Mouse (Mus musculus): Measurements from ENCODE around the gene Prelid1. TPM values are rescaled to one million over a fixed set of nuclear protein-coding genes. Genes with fewer than 3 reads are reported as not detected.

The Prelid1 gene
- polyA plus RNA-seq, 1 experiment from 2014 or later, result 508 TPM

DNA sequence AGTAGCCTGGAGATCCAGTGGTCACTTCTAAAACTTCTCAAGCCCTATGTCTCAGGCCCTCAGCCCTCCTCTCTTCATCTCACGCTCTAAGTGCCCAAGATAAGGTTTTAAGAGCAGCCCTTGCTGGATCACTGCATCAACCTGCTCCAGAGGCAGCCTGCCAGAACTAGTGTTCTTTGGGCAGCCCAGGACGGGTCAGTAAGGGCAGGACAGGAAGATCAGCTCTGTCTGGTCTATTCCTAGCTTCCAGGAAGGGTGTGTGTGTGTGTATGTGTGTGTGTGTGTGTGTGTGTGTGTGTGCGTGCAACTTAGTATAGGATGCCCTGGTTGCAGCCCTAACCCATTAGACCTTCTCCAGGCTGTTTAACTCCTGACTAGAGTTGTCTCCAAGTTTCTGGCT is 49.9 kb downstream of the Prelid1 start:
- Histone ChIP-seq H3K4me3 (ENCODE audit: low read length) (no peak overlapping the region), H3K27me3 (ENCODE audit: control insufficient read depth, insufficient read depth, low read length) (no peaks in the 10 kb centered on the region), H3K4me1 (ENCODE audit: control insufficient read depth, insufficient read depth, low read length) (no peaks in the 10 kb centered on the region), H3K9ac (ENCODE audit: low read depth, low read length) (no peak overlapping the region), H3K36me3 (ENCODE audit: control insufficient read depth, insufficient read depth, low read length) (no peaks in the 10 kb centered on the region), H3K9me3 (ENCODE audit: control insufficient read depth, low read length) (no peaks in the 10 kb centered on the region), H3K27ac (ENCODE audit: low read depth, low read length) (no peak overlapping the region), H3K4me2 (replicated peaks; ENCODE audit: low read depth, low read length) (no peak overlapping the region)
- 58% methylated on average over 3 of the region's 3 CpGs for WGBS
- no peak for ATAC-seq (ENCODE audit: low FRiP score, low TSS enrichment)

DNA sequence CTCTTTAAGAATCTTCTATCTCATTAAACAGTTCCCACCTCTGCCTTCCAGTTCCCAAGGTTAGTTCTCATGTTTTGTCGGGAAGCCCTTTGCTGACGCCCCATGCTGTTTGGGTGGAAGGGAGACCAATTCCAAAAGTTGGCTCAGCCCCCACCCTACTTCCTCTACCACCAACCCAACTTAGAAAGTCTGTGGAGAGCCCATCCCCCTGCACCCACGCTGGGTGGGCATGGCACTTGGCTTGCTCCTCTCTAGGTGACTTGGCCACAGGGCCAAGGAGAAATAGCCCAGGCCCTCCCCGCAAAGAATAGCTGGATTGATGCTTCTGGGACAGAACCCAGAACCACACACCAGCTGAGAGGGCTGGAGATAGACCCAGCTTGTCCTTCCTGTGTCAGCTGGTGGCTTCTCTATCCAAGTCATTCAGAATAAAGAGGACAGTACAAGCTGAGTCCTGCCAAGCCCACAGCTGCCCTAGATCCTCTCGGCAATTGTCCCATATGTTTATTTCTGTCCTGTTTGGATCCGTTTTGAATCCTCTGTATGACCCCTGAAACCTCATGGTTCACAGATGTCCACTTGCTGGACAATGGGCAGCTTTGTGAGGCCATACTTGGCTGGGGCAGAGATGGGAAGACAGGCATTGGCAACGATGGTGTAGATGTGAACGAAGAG is 50.8 kb downstream of the Prelid1 start:
- WGBS, result 75% methylated on average over 8 of the region's 8 CpGs
- Histone ChIP-seq H3K4me1 (ENCODE audit: control insufficient read depth, insufficient read depth, low read length) (no peaks in the 10 kb centered on the region), H3K4me3 (ENCODE audit: low read length) (no peak overlapping the region), H3K27ac (ENCODE audit: low read depth, low read length) (no peak overlapping the region), H3K27me3 (ENCODE audit: control insufficient read depth, insufficient read depth, low read length) (no peaks in the 10 kb centered on the region), H3K4me2 (replicated peaks; ENCODE audit: low read depth, low read length) (no peak overlapping the region), H3K9me3 (ENCODE audit: control insufficient read depth, low read length) (no peaks in the 10 kb centered on the region), H3K9ac (ENCODE audit: low read depth, low read length) (no peak overlapping the region), H3K36me3 (ENCODE audit: control insufficient read depth, insufficient read depth, low read length) (no peaks in the 10 kb centered on the region)
- ATAC-seq (ENCODE audit: low FRiP score, low TSS enrichment), result no peak

DNA sequence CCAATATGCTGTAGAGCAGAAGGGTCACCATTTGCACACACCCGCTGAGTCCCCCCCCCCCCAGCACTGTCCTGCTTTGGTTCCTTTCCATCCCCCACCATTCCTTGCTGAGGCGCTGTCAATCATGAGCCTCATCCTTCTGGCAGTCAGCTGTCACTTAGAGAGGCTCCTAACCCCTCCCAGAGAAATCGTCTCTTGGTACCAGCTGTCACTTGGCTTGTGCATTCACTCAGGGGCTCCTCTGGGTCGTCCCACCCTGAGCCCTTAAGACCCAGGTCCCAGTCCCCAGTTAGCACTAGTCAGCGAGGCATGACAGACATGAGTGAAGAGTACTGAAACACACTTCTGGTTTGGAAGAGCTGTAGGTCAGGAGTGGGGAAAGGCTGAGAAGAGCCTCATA is 51.4 kb downstream of the Prelid1 start:
- no peak overlapping the region for H3K4me2 ChIP-seq (replicated peaks; ENCODE audit: low read depth, low read length)
- no peaks in the 10 kb centered on the region for H3K9me3 ChIP-seq (ENCODE audit: control insufficient read depth, low read length)
- ATAC-seq (ENCODE audit: low FRiP score, low TSS enrichment), result no peak

DNA sequence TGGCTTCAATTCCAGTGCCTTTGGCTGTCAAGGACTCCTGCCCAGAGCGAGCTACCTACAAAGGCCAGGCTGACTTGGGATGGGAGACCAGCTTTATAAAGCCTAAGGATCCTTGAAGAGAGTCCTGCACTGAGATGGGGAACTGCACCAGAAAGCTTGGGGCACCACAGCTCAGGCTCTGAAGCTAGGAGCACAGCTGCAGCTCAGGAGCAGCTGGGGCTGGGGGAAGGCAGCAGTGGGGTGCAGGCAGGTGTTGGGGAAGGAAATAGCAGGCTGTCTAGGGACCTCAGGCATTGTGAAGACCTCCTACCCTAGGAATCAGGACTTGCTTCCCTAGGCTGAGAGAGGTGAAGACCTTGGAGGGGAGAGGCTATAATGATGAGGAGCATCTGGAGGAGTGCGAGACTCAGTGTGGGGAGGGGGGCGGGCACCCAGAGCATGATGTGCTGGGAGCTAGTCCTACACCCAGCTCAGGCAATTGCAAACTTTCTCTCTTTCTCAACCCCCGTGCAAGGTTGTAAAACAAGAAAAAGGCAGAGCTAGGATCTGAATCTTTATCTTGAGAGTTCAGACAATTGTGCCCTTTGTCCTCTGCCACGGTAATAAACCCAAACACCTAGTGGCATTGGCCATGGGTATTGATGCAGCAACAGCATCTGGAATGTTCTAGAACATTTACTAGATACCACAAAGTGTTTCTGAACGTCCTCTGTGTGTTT is 54.1 kb downstream of the Prelid1 start:
- no peak overlapping the region for H3K9ac ChIP-seq (ENCODE audit: low read depth, low read length)
- 56% methylated on average over 6 of the region's 6 CpGs for WGBS
- no peak for ATAC-seq (ENCODE audit: low FRiP score, low TSS enrichment)
- H3K4me3 ChIP-seq (ENCODE audit: low read length), result no peak overlapping the region
- no peak overlapping the region for H3K27ac ChIP-seq (ENCODE audit: low read depth, low read length)
- H3K27me3 ChIP-seq (ENCODE audit: control insufficient read depth, insufficient read depth, low read length), result peaks cover 20% of the 10 kb centered on the region
- H3K36me3 ChIP-seq (ENCODE audit: control insufficient read depth, insufficient read depth, low read length), result no peaks in the 10 kb centered on the region
- no peak overlapping the region for H3K4me2 ChIP-seq (replicated peaks; ENCODE audit: low read depth, low read length)
- H3K4me1 ChIP-seq (ENCODE audit: control insufficient read depth, insufficient read depth, low read length), result no peaks in the 10 kb centered on the region
- no peaks in the 10 kb centered on the region for H3K9me3 ChIP-seq (ENCODE audit: control insufficient read depth, low read length)

More for the DNA sequence above, 51.4 kb downstream of the Prelid1 start:
- no peaks in the 10 kb centered on the region for H3K4me1 ChIP-seq (ENCODE audit: control insufficient read depth, insufficient read depth, low read length)
- 58% methylated on average over 5 of the region's 5 CpGs for WGBS
- H3K27me3 ChIP-seq (ENCODE audit: control insufficient read depth, insufficient read depth, low read length), result no peaks in the 10 kb centered on the region
- H3K27ac ChIP-seq (ENCODE audit: low read depth, low read length), result no peak overlapping the region
- no peak overlapping the region for H3K4me3 ChIP-seq (ENCODE audit: low read length)
- no peak overlapping the region for H3K9ac ChIP-seq (ENCODE audit: low read depth, low read length)
- H3K36me3 ChIP-seq (ENCODE audit: control insufficient read depth, insufficient read depth, low read length), result no peaks in the 10 kb centered on the region

Other genes with a start within 250 kb of the Prelid1 start
- 28.1 and 29.6 TPM in 2 replicates for gene Uimc1, start 220.2 kb upstream of the Prelid1 start, polyA plus RNA-seq (2014; fragmentation: Nextera tagmentation; extraction: Ambion mirVana)
- 13.8 and 25.4 TPM in 2 replicates for gene Zfp346, start 215.2 kb upstream of the Prelid1 start, polyA plus RNA-seq (2014; fragmentation: Nextera tagmentation; extraction: Ambion mirVana)
- not detected in 2 replicates for gene Gm17617, start 187.0 kb upstream of the Prelid1 start, polyA plus RNA-seq (2014; fragmentation: Nextera tagmentation; extraction: Ambion mirVana)
- 9.9 and 14.9 TPM in 2 replicates for gene Fgfr4, start 167.9 kb upstream of the Prelid1 start, polyA plus RNA-seq (2014; fragmentation: Nextera tagmentation; extraction: Ambion mirVana)
- 71.2 and 93.6 TPM in 2 replicates for gene Nsd1, start 110.7 kb upstream of the Prelid1 start, polyA plus RNA-seq (2014; fragmentation: Nextera tagmentation; extraction: Ambion mirVana)
- gene Rab24, start 1.4 kb downstream of the Prelid1 start, polyA plus RNA-seq (2014; fragmentation: Nextera tagmentation; extraction: Ambion mirVana), result 80.1 and 92.5 TPM in 2 replicates
- gene Mxd3, start 9.3 kb downstream of the Prelid1 start, polyA plus RNA-seq (2014; fragmentation: Nextera tagmentation; extraction: Ambion mirVana), result 25.7 and 31.2 TPM in 2 replicates
- 75.0 and 108 TPM in 2 replicates for gene Lman2, start 42.3 kb downstream of the Prelid1 start, polyA plus RNA-seq (2014; fragmentation: Nextera tagmentation; extraction: Ambion mirVana)
- 0.86 and 0.92 TPM in 2 replicates for gene Rgs14, start 49.2 kb downstream of the Prelid1 start, polyA plus RNA-seq (2014; fragmentation: Nextera tagmentation; extraction: Ambion mirVana)
- 15.5 and 39.4 TPM in 2 replicates for gene Slc34a1, start 77.7 kb downstream of the Prelid1 start, polyA plus RNA-seq (2014; fragmentation: Nextera tagmentation; extraction: Ambion mirVana)
- not detected in 2 replicates for gene Pfn3, start 94.7 kb downstream of the Prelid1 start, polyA plus RNA-seq (2014; fragmentation: Nextera tagmentation; extraction: Ambion mirVana)
- not detected in 2 replicates for gene F12, start 106.3 kb downstream of the Prelid1 start, polyA plus RNA-seq (2014; fragmentation: Nextera tagmentation; extraction: Ambion mirVana)
- gene Grk6, start 124.6 kb downstream of the Prelid1 start, polyA plus RNA-seq (2014; fragmentation: Nextera tagmentation; extraction: Ambion mirVana), result 38.9 and 59.3 TPM in 2 replicates
- gene Prr7, start 143.8 kb downstream of the Prelid1 start, polyA plus RNA-seq (2014; fragmentation: Nextera tagmentation; extraction: Ambion mirVana), result 0.77 and 3.4 TPM in 2 replicates
- 118 and 164 TPM in 2 replicates for gene Dbn1, start 167.6 kb downstream of the Prelid1 start, polyA plus RNA-seq (2014; fragmentation: Nextera tagmentation; extraction: Ambion mirVana)
- 136 and 141 TPM in 2 replicates for gene Pdlim7, start 193.2 kb downstream of the Prelid1 start, polyA plus RNA-seq (2014; fragmentation: Nextera tagmentation; extraction: Ambion mirVana)
- 1.9 and 2.2 TPM in 2 replicates for gene Dok3, start 208.8 kb downstream of the Prelid1 start, polyA plus RNA-seq (2014; fragmentation: Nextera tagmentation; extraction: Ambion mirVana)
- 94.1 and 94.7 TPM in 2 replicates for gene Ddx41, start 216.2 kb downstream of the Prelid1 start, polyA plus RNA-seq (2014; fragmentation: Nextera tagmentation; extraction: Ambion mirVana)